Mouse (Mus musculus): ENCODE measurements at regions not wholly inside any gene's neighbourhood (a gene's known extent, or its start where the extent isn't known, plus 50 kb on each side); places are given as distances from the start of the nearest gene placed in this dataset.

GRCm38 (mm10) chr15:39998063-39998462 is 136.1 kb upstream of the 9330182O14Rik start:
- no peaks in the 10 kb centered on the region for H3K36me3 ChIP-seq (replicated peaks; ENCODE audit: control insufficient read depth, insufficient read depth, low read depth, low read length)

GRCm38 (mm10) chr15:40000022-40000421 is 134.1 kb upstream of the 9330182O14Rik start:
- 87% methylated on average over 5 of the region's 5 CpGs for WGBS
- no peaks in the 10 kb centered on the region for H3K9me3 ChIP-seq (replicated peaks; ENCODE audit: control insufficient read depth, low read length)
- no peaks in the 10 kb centered on the region for H3K36me3 ChIP-seq (replicated peaks; ENCODE audit: control insufficient read depth, insufficient read depth, low read depth, low read length)
- no peaks in the 10 kb centered on the region for H3K4me1 ChIP-seq (ENCODE audit: control insufficient read depth, insufficient read depth, low read length)
- H3K27me3 ChIP-seq (ENCODE audit: control insufficient read depth, insufficient read depth, low read length), result no peaks in the 10 kb centered on the region
- H3K4me2 ChIP-seq (ENCODE audit: low read depth, low read length), result no peak overlapping the region
- DNase-seq (ENCODE audit: low spot score) (no peak), ATAC-seq (replicated peaks; ENCODE audit: insufficient number of reproducible peaks, low FRiP score, low TSS enrichment, low read depth) (no peak)
- no peak overlapping the region for H3K4me3 ChIP-seq (ENCODE audit: low read depth, low read length)
- H3K9ac ChIP-seq (replicated peaks; ENCODE audit: low read length), result no peak overlapping the region
- no peak overlapping the region for H3K27ac ChIP-seq (replicated peaks; ENCODE audit: low read depth, low read length)

More at GRCm38 (mm10) chr15:39998063-39998462, 136.1 kb upstream of the 9330182O14Rik start:
- Histone ChIP-seq H3K9me3 (replicated peaks; ENCODE audit: control insufficient read depth, low read length) (no peaks in the 10 kb centered on the region), H3K9ac (replicated peaks; ENCODE audit: low read length) (no peak overlapping the region), H3K4me2 (ENCODE audit: low read depth, low read length) (no peak overlapping the region), H3K4me3 (ENCODE audit: low read depth, low read length) (no peak overlapping the region), H3K4me1 (ENCODE audit: control insufficient read depth, insufficient read depth, low read length) (no peaks in the 10 kb centered on the region), H3K27me3 (ENCODE audit: control insufficient read depth, insufficient read depth, low read length) (no peaks in the 10 kb centered on the region), H3K27ac (replicated peaks; ENCODE audit: low read depth, low read length) (no peak overlapping the region)
- ATAC-seq (replicated peaks; ENCODE audit: insufficient number of reproducible peaks, low FRiP score, low TSS enrichment, low read depth), result no peak
- DNase-seq (ENCODE audit: low spot score), result no peak
- WGBS, result 77% methylated on average over 5 of the region's 5 CpGs

GRCm38 (mm10) chr15:40005096-40005495 is 129.1 kb upstream of the 9330182O14Rik start:
- Histone ChIP-seq H3K4me3 (ENCODE audit: low read depth, low read length) (no peak overlapping the region), H3K9ac (replicated peaks; ENCODE audit: low read length) (no peak overlapping the region), H3K9me3 (replicated peaks; ENCODE audit: control insufficient read depth, low read length) (no peaks in the 10 kb centered on the region), H3K36me3 (replicated peaks; ENCODE audit: control insufficient read depth, insufficient read depth, low read depth, low read length) (no peaks in the 10 kb centered on the region), H3K27me3 (ENCODE audit: control insufficient read depth, insufficient read depth, low read length) (no peaks in the 10 kb centered on the region), H3K4me2 (ENCODE audit: low read depth, low read length) (no peak overlapping the region), H3K4me1 (ENCODE audit: control insufficient read depth, insufficient read depth, low read length) (no peaks in the 10 kb centered on the region), H3K27ac (replicated peaks; ENCODE audit: low read depth, low read length) (no peak overlapping the region)
- ATAC-seq (replicated peaks; ENCODE audit: insufficient number of reproducible peaks, low FRiP score, low TSS enrichment, low read depth) (no peak), DNase-seq (ENCODE audit: low spot score) (no peak)
- 89% methylated on average over 16 of the region's 16 CpGs for WGBS

GRCm38 (mm10) chr15:40007844-40008243 is 126.3 kb upstream of the 9330182O14Rik start:
- Histone ChIP-seq H3K4me3 (ENCODE audit: low read depth, low read length) (no peak overlapping the region), H3K9me3 (replicated peaks; ENCODE audit: control insufficient read depth, low read length) (no peaks in the 10 kb centered on the region), H3K27me3 (ENCODE audit: control insufficient read depth, insufficient read depth, low read length) (no peaks in the 10 kb centered on the region), H3K36me3 (replicated peaks; ENCODE audit: control insufficient read depth, insufficient read depth, low read depth, low read length) (no peaks in the 10 kb centered on the region), H3K4me2 (ENCODE audit: low read depth, low read length) (no peak overlapping the region), H3K9ac (replicated peaks; ENCODE audit: low read length) (no peak overlapping the region), H3K27ac (replicated peaks; ENCODE audit: low read depth, low read length) (no peak overlapping the region), H3K4me1 (ENCODE audit: control insufficient read depth, insufficient read depth, low read length) (no peaks in the 10 kb centered on the region)
- DNase-seq (ENCODE audit: low spot score) (peak; percentile 33), ATAC-seq (replicated peaks; ENCODE audit: insufficient number of reproducible peaks, low FRiP score, low TSS enrichment, low read depth) (no peak)
- WGBS, result 26% methylated on average over 5 of the region's 5 CpGs

GRCm38 (mm10) chr15:40013833-40014232 is 120.3 kb upstream of the 9330182O14Rik start:
- no peaks in the 10 kb centered on the region for H3K9me3 ChIP-seq (replicated peaks; ENCODE audit: control insufficient read depth, low read length)
- no peak overlapping the region for H3K4me3 ChIP-seq (ENCODE audit: low read depth, low read length)
- H3K9ac ChIP-seq (replicated peaks; ENCODE audit: low read length), result no peak overlapping the region
- WGBS, result 88% methylated on average over 3 of the region's 3 CpGs
- no peak overlapping the region for H3K4me2 ChIP-seq (ENCODE audit: low read depth, low read length)
- no peak overlapping the region for H3K27ac ChIP-seq (replicated peaks; ENCODE audit: low read depth, low read length)
- ATAC-seq (replicated peaks; ENCODE audit: insufficient number of reproducible peaks, low FRiP score, low TSS enrichment, low read depth), result no peak
- DNase-seq (ENCODE audit: low spot score), result no peak
- no peaks in the 10 kb centered on the region for H3K36me3 ChIP-seq (replicated peaks; ENCODE audit: control insufficient read depth, insufficient read depth, low read depth, low read length)
- no peaks in the 10 kb centered on the region for H3K27me3 ChIP-seq (ENCODE audit: control insufficient read depth, insufficient read depth, low read length)
- no peaks in the 10 kb centered on the region for H3K4me1 ChIP-seq (ENCODE audit: control insufficient read depth, insufficient read depth, low read length)

- no peak overlapping the region for H3K4me3 ChIP-seq (ENCODE audit: low read depth, low read length)
- no peaks in the 10 kb centered on the region for H3K9me3 ChIP-seq (replicated peaks; ENCODE audit: control insufficient read depth, low read length)
- H3K4me2 ChIP-seq (ENCODE audit: low read depth, low read length), result no peak overlapping the region
- no peak for DNase-seq (ENCODE audit: low spot score)
- H3K36me3 ChIP-seq (replicated peaks; ENCODE audit: control insufficient read depth, insufficient read depth, low read depth, low read length), result no peaks in the 10 kb centered on the region
- no peaks in the 10 kb centered on the region for H3K27me3 ChIP-seq (ENCODE audit: control insufficient read depth, insufficient read depth, low read length)
- H3K4me1 ChIP-seq (ENCODE audit: control insufficient read depth, insufficient read depth, low read length), result no peaks in the 10 kb centered on the region
- WGBS, result 73% methylated on average over 2 of the region's 2 CpGs
- no peak overlapping the region for H3K27ac ChIP-seq (replicated peaks; ENCODE audit: low read depth, low read length)
- no peak for ATAC-seq (replicated peaks; ENCODE audit: insufficient number of reproducible peaks, low FRiP score, low TSS enrichment, low read depth)
- no peak overlapping the region for H3K9ac ChIP-seq (replicated peaks; ENCODE audit: low read length)
Observed at GRCm38 (mm10) chr15:40017019-40017418, 117.1 kb upstream of the 9330182O14Rik start.

- H3K9ac ChIP-seq (replicated peaks; ENCODE audit: low read length), result no peak overlapping the region
- no peak overlapping the region for H3K4me2 ChIP-seq (ENCODE audit: low read depth, low read length)
- H3K4me1 ChIP-seq (ENCODE audit: control insufficient read depth, insufficient read depth, low read length), result no peaks in the 10 kb centered on the region
- H3K9me3 ChIP-seq (replicated peaks; ENCODE audit: control insufficient read depth, low read length), result no peaks in the 10 kb centered on the region
- WGBS, result 46% methylated on average over 6 of the region's 6 CpGs
- no peak overlapping the region for H3K4me3 ChIP-seq (ENCODE audit: low read depth, low read length)
- no peak for DNase-seq (ENCODE audit: low spot score)
- H3K27me3 ChIP-seq (ENCODE audit: control insufficient read depth, insufficient read depth, low read length), result no peaks in the 10 kb centered on the region
- ATAC-seq (replicated peaks; ENCODE audit: insufficient number of reproducible peaks, low FRiP score, low TSS enrichment, low read depth), result no peak
- H3K27ac ChIP-seq (replicated peaks; ENCODE audit: low read depth, low read length), result no peak overlapping the region
- no peaks in the 10 kb centered on the region for H3K36me3 ChIP-seq (replicated peaks; ENCODE audit: control insufficient read depth, insufficient read depth, low read depth, low read length)
Observed at GRCm38 (mm10) chr15:40017597-40017996, 116.6 kb upstream of the 9330182O14Rik start.

GRCm38 (mm10) chr15:40018047-40018791 is 115.9 kb upstream of the 9330182O14Rik start:
- ATAC-seq (replicated peaks; ENCODE audit: insufficient number of reproducible peaks, low FRiP score, low TSS enrichment, low read depth), result no peak
- H3K9me3 ChIP-seq (replicated peaks; ENCODE audit: control insufficient read depth, low read length), result no peaks in the 10 kb centered on the region
- no peaks in the 10 kb centered on the region for H3K4me1 ChIP-seq (ENCODE audit: control insufficient read depth, insufficient read depth, low read length)
- no peak overlapping the region for H3K4me2 ChIP-seq (ENCODE audit: low read depth, low read length)
- H3K9ac ChIP-seq (replicated peaks; ENCODE audit: low read length), result no peak overlapping the region
- no peaks in the 10 kb centered on the region for H3K27me3 ChIP-seq (ENCODE audit: control insufficient read depth, insufficient read depth, low read length)
- no peaks in the 10 kb centered on the region for H3K36me3 ChIP-seq (replicated peaks; ENCODE audit: control insufficient read depth, insufficient read depth, low read depth, low read length)
- DNase-seq (ENCODE audit: low spot score), result peak; percentile 7
- no peak overlapping the region for H3K27ac ChIP-seq (replicated peaks; ENCODE audit: low read depth, low read length)
- WGBS, result 36% methylated on average over 12 of the region's 12 CpGs
- H3K4me3 ChIP-seq (ENCODE audit: low read depth, low read length), result no peak overlapping the region

Data from embryonic facial prominence, embryonic 11.5 days (tissue).